Mouse (Mus musculus): ENCODE measurements around the gene Mrgpra2a. TPM values are rescaled to one million over a fixed set of nuclear protein-coding genes. Genes with fewer than 3 reads are reported as not detected.

Gene Mrgpra2a
- polyA plus RNA-seq (2014; fragmentation: Illumina TruSeq; extraction: RNeasy Lipid Tissue Mini Kit (QIAGEN cat#74804); ENCODE audit: low read depth, low replicate concordance) = not detected

DNA sequence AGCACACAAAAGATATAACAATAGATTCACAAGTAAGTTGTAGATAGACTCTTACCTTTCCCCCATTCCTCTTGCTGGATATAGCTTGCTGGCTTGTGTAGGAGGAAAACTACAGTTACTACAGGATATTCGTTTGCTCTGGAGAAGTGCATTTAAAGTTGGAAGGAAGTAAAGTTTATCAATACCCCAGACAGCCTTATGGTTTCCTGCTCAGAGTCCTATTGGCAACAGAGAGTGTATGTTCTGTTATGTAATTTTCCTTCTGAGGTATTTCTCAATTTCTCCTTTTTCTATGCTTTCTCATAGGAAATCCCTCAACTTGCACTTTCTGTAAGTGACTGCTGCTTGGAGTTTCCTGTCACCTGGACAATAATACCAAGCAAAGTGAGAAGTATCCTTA, at the start of gene Mrgpra2a:
Gene Mrgpra2a, minus strand, starts transcription at position 125 of the 400 bp plus-strand sequence.

Other genes starting within 250 kb of the Mrgpra2a start
- not detected for gene Mrgpra6, start 247.2 kb downstream of the Mrgpra2a start, polyA plus RNA-seq (2014; fragmentation: Illumina TruSeq; extraction: RNeasy Lipid Tissue Mini Kit (QIAGEN cat#74804); ENCODE audit: low read depth, low replicate concordance)
- not detected for gene Mrgpra9, start 199.3 kb downstream of the Mrgpra2a start, polyA plus RNA-seq (2014; fragmentation: Illumina TruSeq; extraction: RNeasy Lipid Tissue Mini Kit (QIAGEN cat#74804); ENCODE audit: low read depth, low replicate concordance)
- gene Mrgpra1, start 97.9 kb downstream of the Mrgpra2a start, polyA plus RNA-seq (2014; fragmentation: Illumina TruSeq; extraction: RNeasy Lipid Tissue Mini Kit (QIAGEN cat#74804); ENCODE audit: low read depth, low replicate concordance) = not detected
- gene Mrgpra2b, start 76.7 kb upstream of the Mrgpra2a start, polyA plus RNA-seq (2014; fragmentation: Illumina TruSeq; extraction: RNeasy Lipid Tissue Mini Kit (QIAGEN cat#74804); ENCODE audit: low read depth, low replicate concordance) = not detected
- not detected for gene Mrgpra3, start 149.2 kb upstream of the Mrgpra2a start, polyA plus RNA-seq (2014; fragmentation: Illumina TruSeq; extraction: RNeasy Lipid Tissue Mini Kit (QIAGEN cat#74804); ENCODE audit: low read depth, low replicate concordance)

Measured in adrenal gland, adult 10 weeks (tissue).